ENCODE assay signal across 13 mouse cellular contexts in the genomic region with DNA sequence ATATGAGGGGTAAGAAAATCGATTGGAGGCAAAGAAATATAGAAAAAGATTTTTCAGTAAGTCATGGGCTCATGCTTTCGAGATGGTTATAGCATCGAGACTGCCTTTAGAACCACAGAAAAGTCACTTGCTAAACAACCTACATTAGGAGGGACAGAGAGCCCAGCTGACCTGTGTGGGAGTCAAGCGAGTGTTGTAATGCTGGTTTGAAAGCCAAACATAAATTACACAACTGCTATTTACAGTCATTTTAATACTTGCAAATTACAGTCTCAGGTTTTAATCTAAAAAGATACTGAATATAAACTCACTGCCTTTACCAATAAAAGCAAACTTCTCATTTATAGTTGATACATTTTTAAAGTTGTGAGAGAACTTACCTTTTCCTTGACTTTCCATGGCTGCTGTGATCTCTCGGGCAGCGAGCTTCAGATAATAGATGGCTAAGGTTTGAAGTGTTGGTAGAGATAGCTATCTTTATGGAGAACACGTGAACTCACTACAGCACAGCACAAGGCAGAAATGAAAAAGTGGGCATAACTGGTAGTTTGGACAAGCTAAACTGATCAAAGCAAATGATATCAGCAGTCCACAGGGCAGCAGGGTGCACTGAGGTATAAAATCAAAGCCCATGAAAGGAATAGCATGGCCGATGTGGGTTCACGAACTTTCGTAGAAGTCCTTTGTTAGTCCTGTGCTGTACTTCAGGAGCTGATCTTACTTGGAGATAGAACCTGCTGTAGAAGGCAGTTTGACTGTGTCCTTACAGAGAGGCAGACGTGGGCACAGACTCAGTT.
"Had no signal": no experiment of that assay in that cellular context is flagged by ENCODE, and none has a peak within 500 bp of the region (broad histone marks: within the 10 kb centered on the region; RNA-seq: fewer than 3 reads in every experiment).

No protein-coding gene starts in this region.

- H3K4me2 ChIP-seq: limb, embryonic 15.5 days; midbrain, embryonic 12.5 days; neural tube, embryonic 13.5 days had no signal

- DNase-seq: kidney, postnatal 10 days; left cerebral cortex, postnatal 4 days; lung, adult 2 months; right cerebral cortex, postnatal 25 days; thymus, postnatal 4 days had no signal

- H3K9me3 ChIP-seq: limb, embryonic 15.5 days; midbrain, embryonic 12.5 days; neural tube, embryonic 13.5 days had no signal

- H3K4me3 ChIP-seq: limb, embryonic 15.5 days; midbrain, embryonic 12.5 days; neural tube, embryonic 13.5 days had no signal

- H3K27ac ChIP-seq: limb, embryonic 15.5 days; liver, embryonic 14.5 days; midbrain, embryonic 12.5 days; neural tube, embryonic 13.5 days; stomach, postnatal 0 days had no signal

- H3K27me3 ChIP-seq: limb, embryonic 15.5 days; midbrain, embryonic 12.5 days; neural tube, embryonic 13.5 days had no signal

- H3K9ac ChIP-seq: limb, embryonic 15.5 days; liver, embryonic 14.5 days; midbrain, embryonic 12.5 days; neural tube, embryonic 13.5 days had no signal

- ATAC-seq: intestine, embryonic 16.5 days; lung, postnatal 0 days; midbrain, embryonic 16.5 days had no signal
